Mouse (Mus musculus) embryonic fibroblast, embryonic 13.5 days (primary cell): ENCODE results near the gene Agpat4.

Experiments used
- CTCF ChIP-seq: IDR thresholded peaks from 2 replicates; pipeline ENCODE4 v1.5.1; 2011; ENCODE audit warnings: mild to moderate bottlenecking, control low read depth, low read length, moderate library complexity, borderline replicate concordance; ENCODE audit not compliant: insufficient read depth
- POLR2A ChIP-seq: IDR thresholded peaks from 2 replicates; pipeline ENCODE4 v1.6.1; 2011; ENCODE audit warnings: low read depth, mild to moderate bottlenecking, control low read depth, low read length, moderate library complexity

GRCm38 (mm10) chr17:12138355-12138754 lies 19.9 kb downstream of the Agpat4 start:
- TF ChIP-seq CTCF, result no peak
- no peak for TF ChIP-seq POLR2A
